Mouse (Mus musculus) heart, postnatal 0 days (tissue): ENCODE data around the gene Tmem40. TPM values are rescaled to one million over a fixed set of nuclear protein-coding genes. Genes with fewer than 3 reads are reported as not detected.

ENCODE experiments used
- ATAC-seq: fragments of 200-750 bp; cut with Nextera tagmentation; 2 replicates; pipeline ENCODE4 v1.8.0; 2017; ENCODE audit warnings: low read depth, moderate number of reproducible peaks, moderate library complexity; ENCODE audit not compliant: insufficient read depth
- DNase-seq: peaks from one replicate; pipeline ENCODE4 v3.0.0-alpha.2; 2016; ENCODE audit warnings: low spot score
- H3K27ac ChIP-seq: fragments of 300-500 bp; sonication (generic); 2 replicates; pipeline ENCODE4 v1.5.1; 2014; ENCODE audit warnings: low read depth, mild to moderate bottlenecking
- H3K27me3 ChIP-seq: fragments of 300-500 bp; sonication (generic); 2 replicates; pipeline ENCODE4 v1.6.1; 2014; ENCODE audit warnings: low read length, mixed read lengths; ENCODE audit not compliant: control insufficient read depth, insufficient read depth
- H3K36me3 ChIP-seq: fragments of 300-500 bp; sonication (generic); replicated peaks from 2 replicates; pipeline ENCODE4 v1.6.1; 2014; ENCODE audit warnings: low read length, mixed read lengths; ENCODE audit not compliant: control insufficient read depth, insufficient read depth
- H3K4me1 ChIP-seq: fragments of 300-500 bp; sonication (generic); 2 replicates; pipeline ENCODE4 v1.6.1; 2014; ENCODE audit warnings: antibody characterized with exemption; ENCODE audit not compliant: control insufficient read depth, insufficient read depth
- H3K4me2 ChIP-seq: fragments of 300-500 bp; sonication (generic); 2 replicates; pipeline ENCODE4 v1.6.1; 2014; ENCODE audit warnings: low read depth, mild to moderate bottlenecking, low read length, moderate library complexity
- H3K4me3 ChIP-seq: fragments of 300-500 bp; sonication (generic); 2 replicates; pipeline ENCODE4 v1.5.1; 2014; ENCODE audit warnings: low read depth, low read length
- H3K9ac ChIP-seq: fragments of 300-500 bp; sonication (generic); replicated peaks from 2 replicates; pipeline ENCODE4 v1.6.1; 2014; ENCODE audit warnings: low read depth, low read length, mixed read lengths
- H3K9me3 ChIP-seq: fragments of 300-500 bp; sonication (generic); replicated peaks from 2 replicates; pipeline ENCODE4 v1.6.1; 2016; ENCODE audit warnings: low read length; ENCODE audit not compliant: control insufficient read depth
- CTCF ChIP-seq: IDR thresholded peaks from 2 replicates; pipeline ENCODE4 v1.5.1; 2016; ENCODE audit warnings: antibody characterized with exemption, control low read depth, low read depth
- EP300 ChIP-seq: IDR thresholded peaks from 2 replicates; pipeline ENCODE4 v1.6.1; 2016; ENCODE audit warnings: antibody characterized with exemption, low read depth
- WGBS: fragments of 180-500 bp; shearing (Covaris S2); extraction: QIAGEN DNeasy Blood & Tissue Kit; methylation state at CpG from one replicate; pipeline ENCODE4 v1.1.7; 2014; 5-methylcytosine and 5-hydroxymethylcytosine counted together
- polyA plus RNA-seq: library from polyadenylated mRNA; unstranded; fragments of >200 nt; fragmentation: Nextera tagmentation; extraction: Ambion mirVana; gene quantifications from 2 replicates; pipeline ENCODE4 v1.2.1, GENCODE M21; 2015
- total RNA-seq: library from RNA; depleted of rRNA; stranded (reverse); fragments of >200 nt; gene quantifications from 2 replicates; pipeline ENCODE4 v1.2.3, GENCODE M21; 2014; ENCODE audit warnings: low replicate concordance

Tmem40 gene
- total and polyA plus RNA-seq, 2 experiments from 2014 or later: 0.26 to 2.3 TPM

GRCm38 (mm10) chr6:115772604-115773003 is 10.4 kb upstream of the Tmem40 start:
- Histone ChIP-seq H3K27ac (no peak overlapping the region), H3K4me3 (no peak overlapping the region), H3K27me3 (no peaks in the 10 kb centered on the region), H3K9me3 (no peaks in the 10 kb centered on the region), H3K4me1 (peaks cover 17% of the 10 kb centered on the region), H3K4me2 (no peak overlapping the region), H3K36me3 (no peaks in the 10 kb centered on the region), H3K9ac (no peak overlapping the region)
- 86% methylated on average over 1 of the region's 1 CpGs for WGBS
- TF ChIP-seq CTCF: peak; percentile 37
- no peak for TF ChIP-seq EP300
- DNase-seq: no peak
- no peak for ATAC-seq

GRCm38 (mm10) chr6:115772201-115772600 is 10.0 kb upstream of the Tmem40 start:
- Histone ChIP-seq H3K27me3 (no peaks in the 10 kb centered on the region), H3K36me3 (no peaks in the 10 kb centered on the region), H3K9me3 (no peaks in the 10 kb centered on the region), H3K4me1 (peaks cover 17% of the 10 kb centered on the region), H3K9ac (no peak overlapping the region), H3K4me2 (no peak overlapping the region), H3K27ac (no peak overlapping the region), H3K4me3 (no peak overlapping the region)
- ATAC-seq (no peak), DNase-seq (no peak)
- WGBS: 80% methylated on average over 6 of the region's 6 CpGs
- TF ChIP-seq EP300 (no peak), CTCF (no peak)

GRCm38 (mm10) chr6:115770852-115771251 is 8.6 kb upstream of the Tmem40 start:
- Histone ChIP-seq H3K4me3 (no peak overlapping the region), H3K27ac (no peak overlapping the region), H3K9me3 (no peaks in the 10 kb centered on the region), H3K36me3 (no peaks in the 10 kb centered on the region), H3K9ac (no peak overlapping the region), H3K27me3 (no peaks in the 10 kb centered on the region), H3K4me1 (peaks cover 7% of the 10 kb centered on the region), H3K4me2 (no peak overlapping the region)
- ATAC-seq (no peak), DNase-seq (no peak)
- TF ChIP-seq CTCF (no peak), EP300 (no peak)
- 51% methylated on average over 4 of the region's 4 CpGs for WGBS

- no peak overlapping the region for H3K9ac ChIP-seq
- 84% methylated on average over 20 of the region's 20 CpGs for WGBS
- no peaks in the 10 kb centered on the region for H3K36me3 ChIP-seq
- ATAC-seq: no peak
- H3K4me1 ChIP-seq: peaks cover 2% of the 10 kb centered on the region
- no peaks in the 10 kb centered on the region for H3K27me3 ChIP-seq
- TF ChIP-seq CTCF (no peak), EP300 (no peak)
- H3K9me3 ChIP-seq: no peaks in the 10 kb centered on the region
- H3K4me3 ChIP-seq: no peak overlapping the region
- no peak overlapping the region for H3K27ac ChIP-seq
- H3K4me2 ChIP-seq: no peak overlapping the region
- DNase-seq: no peak
Measured at GRCm38 (mm10) chr6:115770059-115770670, 8.0 kb upstream of the Tmem40 start.

GRCm38 (mm10) chr6:115768207-115768606 is 6.0 kb upstream of the Tmem40 start:
- ATAC-seq: no peak

GRCm38 (mm10) chr6:115767357-115767756 is 5.1 kb upstream of the Tmem40 start:
- peaks cover 13% of the 10 kb centered on the region for H3K4me1 ChIP-seq
- no peak overlapping the region for H3K9ac ChIP-seq
- no peak overlapping the region for H3K4me3 ChIP-seq
- no peak for ATAC-seq
- no peaks in the 10 kb centered on the region for H3K9me3 ChIP-seq
- H3K4me2 ChIP-seq: no peak overlapping the region
- H3K27me3 ChIP-seq: no peaks in the 10 kb centered on the region
- H3K36me3 ChIP-seq: no peaks in the 10 kb centered on the region
- H3K27ac ChIP-seq: 0 out of 2 replicates have a peak overlapping the region, but pooled peaks have one; percentile 46
- DNase-seq: no peak
- TF ChIP-seq EP300: no peak
- TF ChIP-seq CTCF: no peak
- WGBS: 62% methylated on average over 9 of the region's 9 CpGs

More at GRCm38 (mm10) chr6:115768207-115768606, 6.0 kb upstream of the Tmem40 start:
- TF ChIP-seq EP300: no peak
- TF ChIP-seq CTCF: no peak
- no peaks in the 10 kb centered on the region for H3K27me3 ChIP-seq
- H3K9ac ChIP-seq: no peak overlapping the region
- peaks cover 8% of the 10 kb centered on the region for H3K4me1 ChIP-seq
- no peak for DNase-seq
- H3K4me2 ChIP-seq: no peak overlapping the region
- H3K4me3 ChIP-seq: no peak overlapping the region
- no peaks in the 10 kb centered on the region for H3K36me3 ChIP-seq
- H3K9me3 ChIP-seq: no peaks in the 10 kb centered on the region
- WGBS: 73% methylated on average over 4 of the region's 4 CpGs
- H3K27ac ChIP-seq: peak overlapping the region; percentile 46; the same call in 1 of the 2 replicates
